ENCODE assay signal across 8 mouse cellular contexts in the genomic region with DNA sequence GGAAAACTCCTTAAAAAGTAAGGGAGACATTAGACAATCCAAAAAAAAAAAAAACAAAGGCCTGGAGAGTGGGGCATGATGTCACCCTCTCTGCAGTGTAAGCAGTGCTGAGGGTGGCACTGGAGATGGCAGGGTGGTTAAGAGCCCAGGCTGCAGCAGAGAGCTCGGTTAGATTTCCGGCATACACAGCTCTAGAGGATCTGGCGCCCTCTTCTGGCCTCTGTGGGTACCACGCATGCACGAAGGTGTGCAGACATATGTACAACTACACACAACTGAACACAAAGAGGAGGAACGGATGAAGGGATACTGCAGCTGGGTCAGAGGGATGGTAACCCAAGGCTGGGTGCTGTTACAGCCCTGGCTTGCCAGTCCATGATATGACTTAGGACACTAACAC. TPM values are rescaled to one million over a fixed set of nuclear protein-coding genes. Genes with fewer than 3 reads are reported as not detected.
DNase-seq lines count a peak whose midpoint lies in the region; ATAC-seq lines count a peak whose summit lies in the region.

No protein-coding gene starts in this region.

- H3K4me2 ChIP-seq in midbrain, embryonic 13.5 days (replicated peaks) = no peak overlapping the region

- no peaks in the 10 kb centered on the region for H3K9me3 ChIP-seq in heart, embryonic 10.5 days
- H3K9me3 ChIP-seq in limb, embryonic 10.5 days (replicated peaks) = no peaks in the 10 kb centered on the region
- H3K9me3 ChIP-seq in midbrain, embryonic 13.5 days = no peaks in the 10 kb centered on the region

- H3K9ac ChIP-seq in midbrain, embryonic 13.5 days (replicated peaks) = no peak overlapping the region

- 0 out of 2 replicates have a peak, but pooled peaks cover under 1% of the 10 kb centered on the region for H3K4me1 ChIP-seq in heart, embryonic 10.5 days
- H3K4me1 ChIP-seq in limb, embryonic 10.5 days = peaks cover 3% of the 10 kb centered on the region; the same call in 1 of the 2 replicates
- H3K4me1 ChIP-seq in midbrain, embryonic 13.5 days (replicated peaks) = no peaks in the 10 kb centered on the region

- DNase-seq in heart, postnatal 36 days = peak; percentile 16 to 48
- DNase-seq in heart, embryonic 10.5 days (ENCODE audit: low spot score) = no peak
- peak; percentile 59 for DNase-seq in CD4-positive helper T cell, adult 2 months (ENCODE audit: low read depth, low spot score)
- DNase-seq in WW6 (ENCODE audit: low read depth, low spot score) = peak; percentile 24
- DNase-seq in limb, embryonic 10.5 days (ENCODE audit: low spot score) = peak; percentile 60
- peak; percentile 20 for DNase-seq in ovary, postnatal 36 days (ENCODE audit: low spot score)

- H3K27me3 ChIP-seq in heart, embryonic 10.5 days (ENCODE audit: insufficient read depth, poor library complexity, severe bottlenecking) = no peaks in the 10 kb centered on the region
- no peaks in the 10 kb centered on the region; the same call in 1 of the 2 replicates for H3K27me3 ChIP-seq in limb, embryonic 10.5 days (ENCODE audit: low read depth, poor library complexity, severe bottlenecking)
- no peaks in the 10 kb centered on the region for H3K27me3 ChIP-seq in midbrain, embryonic 13.5 days

- H3K4me3 ChIP-seq in heart, embryonic 10.5 days = no peak overlapping the region
- no peak overlapping the region for H3K4me3 ChIP-seq in limb, embryonic 10.5 days
- H3K4me3 ChIP-seq in midbrain, embryonic 13.5 days (replicated peaks) = no peak overlapping the region

- intact Hi-C loops in heart, postnatal 36 days (cut with DNase I) = no loop called here

- no peak overlapping the region for H3K27ac ChIP-seq in heart, embryonic 10.5 days
- H3K27ac ChIP-seq in limb, embryonic 10.5 days = no peak overlapping the region
- no peak overlapping the region for H3K27ac ChIP-seq in midbrain, embryonic 13.5 days

- ATAC-seq in erythroblast, adult 5-6 weeks (replicated peaks; ENCODE audit: low FRiP score, poor library complexity, severe bottlenecking) = peak; percentile 78
- no peak for ATAC-seq in midbrain, embryonic 13.5 days

- H3K36me3 ChIP-seq in heart, embryonic 10.5 days = peaks cover 23% of the 10 kb centered on the region; the same call in 1 of the 2 replicates
- H3K36me3 ChIP-seq in limb, embryonic 10.5 days = peaks cover 13% of the 10 kb centered on the region
- peaks cover 3% of the 10 kb centered on the region; the same call in 1 of the 2 replicates for H3K36me3 ChIP-seq in midbrain, embryonic 13.5 days

- WGBS in heart, embryonic 10.5 days = 53% methylated on average over 6 of the region's 6 CpGs
- WGBS in limb, embryonic 10.5 days = 55% methylated on average over 6 of the region's 6 CpGs
- 46% methylated on average over 6 of the region's 6 CpGs for WGBS in midbrain, embryonic 13.5 days

RNA-seq across cellular contexts. Expression of gene Uts2, which starts 10.0 kb away (rescaled TPM):
- not detected for total RNA-seq in heart, postnatal 36 days (2021)
- not detected in 2 replicates for polyA plus RNA-seq in heart, embryonic 10.5 days (2016; fragmentation: Nextera tagmentation; extraction: Ambion mirVana)
- not detected in 2 replicates for total RNA-seq in erythroblast, adult 5-6 weeks (2015; ENCODE audit: low replicate concordance)
- total RNA-seq in erythroblast, adult 5-6 weeks (2017; ENCODE audit: low replicate concordance) = not detected in 2 replicates
- polyA plus RNA-seq in limb, embryonic 10.5 days (2016; fragmentation: Nextera tagmentation; extraction: Ambion mirVana) = not detected in 2 replicates
- polyA plus RNA-seq in midbrain, embryonic 13.5 days (2015; fragmentation: Nextera tagmentation; extraction: Ambion mirVana) = not detected in 2 replicates

RNA-seq across cellular contexts. Expression of gene Per3, which starts 37.5 kb away (rescaled TPM):
- 10 to 100 TPM; 10.9 to 20.8 TPM for total RNA-seq in heart, postnatal 36 days (2021)
- 5.6 and 7.0 TPM in 2 replicates for polyA plus RNA-seq in heart, embryonic 10.5 days (2016; fragmentation: Nextera tagmentation; extraction: Ambion mirVana)
- total RNA-seq in erythroblast, adult 5-6 weeks (2015; ENCODE audit: low replicate concordance) = 0.38 and 1.7 TPM in 2 replicates
- 1.7 and 2.4 TPM in 2 replicates for total RNA-seq in erythroblast, adult 5-6 weeks (2017; ENCODE audit: low replicate concordance)
- polyA plus RNA-seq in limb, embryonic 10.5 days (2016; fragmentation: Nextera tagmentation; extraction: Ambion mirVana) = 4.7 and 7.0 TPM in 2 replicates
- 2.9 and 3.0 TPM in 2 replicates for polyA plus RNA-seq in midbrain, embryonic 13.5 days (2015; fragmentation: Nextera tagmentation; extraction: Ambion mirVana)

RNA-seq across cellular contexts. Expression of gene Vamp3, which starts 50.8 kb away (rescaled TPM):
- total RNA-seq in heart, postnatal 36 days (2021) = 10 to 100 TPM; 69.5 to 71.8 TPM
- polyA plus RNA-seq in heart, embryonic 10.5 days (2016; fragmentation: Nextera tagmentation; extraction: Ambion mirVana) = 105 and 113 TPM in 2 replicates
- total RNA-seq in erythroblast, adult 5-6 weeks (2015; ENCODE audit: low replicate concordance) = 26.3 and 39.3 TPM in 2 replicates
- 23.0 and 30.1 TPM in 2 replicates for total RNA-seq in erythroblast, adult 5-6 weeks (2017; ENCODE audit: low replicate concordance)
- 113 and 116 TPM in 2 replicates for polyA plus RNA-seq in limb, embryonic 10.5 days (2016; fragmentation: Nextera tagmentation; extraction: Ambion mirVana)
- polyA plus RNA-seq in midbrain, embryonic 13.5 days (2015; fragmentation: Nextera tagmentation; extraction: Ambion mirVana) = 60.7 and 62.1 TPM in 2 replicates
